14 mouse cellular contexts compared by ENCODE assay signal in genomic region chr7:117491495-117491894, GRCm38 (mm10).
"Had no signal": no experiment of that assay in that cellular context is flagged by ENCODE, and none has a peak within 500 bp of the region (broad histone marks: within the 10 kb centered on the region; RNA-seq: fewer than 3 reads in every experiment).

No protein-coding gene starts in this region.

- H3K4me3 ChIP-seq: limb, embryonic 13.5 days; liver, embryonic 13.5 days; midbrain, embryonic 13.5 days; stomach, embryonic 15.5 days had no signal

- H3K36me3 ChIP-seq: limb, embryonic 13.5 days; liver, embryonic 13.5 days; midbrain, embryonic 13.5 days; stomach, embryonic 15.5 days had no signal

- DNase-seq: kidney, adult 2 months; kidney, postnatal 25 days; left cerebral cortex, postnatal 4 days; liver, embryonic 13.5 days; lung, adult 2 months; lung, postnatal 14 days; lung, postnatal 4 days; right cerebral cortex, postnatal 4 days; thymus, postnatal 25 days had no signal

- H3K9ac ChIP-seq: limb, embryonic 13.5 days; liver, embryonic 13.5 days; midbrain, embryonic 13.5 days; stomach, embryonic 15.5 days had no signal

- H3K27me3 ChIP-seq: limb, embryonic 13.5 days; liver, embryonic 13.5 days; midbrain, embryonic 13.5 days; stomach, embryonic 15.5 days had no signal

- ATAC-seq: midbrain, embryonic 13.5 days; midbrain, embryonic 16.5 days had no signal

- H3K4me2 ChIP-seq: limb, embryonic 13.5 days; liver, embryonic 13.5 days; midbrain, embryonic 13.5 days; stomach, embryonic 15.5 days had no signal

- H3K9me3 ChIP-seq: limb, embryonic 13.5 days; liver, embryonic 13.5 days; midbrain, embryonic 13.5 days; stomach, embryonic 15.5 days had no signal

- H3K27ac ChIP-seq: kidney, postnatal 0 days; limb, embryonic 13.5 days; liver, embryonic 13.5 days; midbrain, embryonic 13.5 days; stomach, embryonic 15.5 days had no signal
